Mouse (Mus musculus) bone marrow, adult 2 months (tissue): ENCODE results near the gene P2rx1. TPM values are rescaled to one million over a fixed set of nuclear protein-coding genes. Genes with fewer than 3 reads are reported as not detected.

Source experiments
- H3K27ac ChIP-seq: fragments of 200-500 bp; 2 replicates; pipeline ENCODE4 v1.5.1; 2012; ENCODE audit warnings: low read depth, mild to moderate bottlenecking, control low read depth, inconsistent platforms, low read length; ENCODE audit not compliant: control insufficient read depth, poor library complexity, insufficient read depth
- H3K4me1 ChIP-seq: fragments of 200-500 bp; 2 replicates; pipeline ENCODE4 v1.6.1; 2011; ENCODE audit warnings: low read length; ENCODE audit not compliant: control insufficient read depth, insufficient read depth
- H3K4me3 ChIP-seq: fragments of 200-500 bp; replicated peaks from 2 replicates; pipeline ENCODE3; 2011; ENCODE audit warnings: mild to moderate bottlenecking, low read depth, low read length, control low read depth; ENCODE audit not compliant: control insufficient read depth
- CTCF ChIP-seq: fragments of 200-500 bp; IDR thresholded peaks from 2 replicates; pipeline ENCODE4 v1.5.1; 2011; ENCODE audit warnings: low read length, control low read depth; ENCODE audit not compliant: control insufficient read depth, insufficient read depth
- POLR2A ChIP-seq: fragments of 200-500 bp; IDR thresholded peaks from 2 replicates; pipeline ENCODE4 v1.6.1; 2011; ENCODE audit warnings: low read depth, mild to moderate bottlenecking, control low read depth, low read length, borderline replicate concordance; ENCODE audit not compliant: control insufficient read depth
- WGBS: fragments of 180-500 bp; shearing (Covaris S2); methylation state at CpG from one replicate; pipeline ENCODE4 v1.1.7; 2018; 5-methylcytosine and 5-hydroxymethylcytosine counted together
- polyA plus RNA-seq: library from polyadenylated mRNA; stranded (reverse); fragments of >200 nt; gene quantifications from 2 replicates; pipeline ENCODE4 v1.2.4, GENCODE M21; 2011; ENCODE audit warnings: low replicate concordance; ENCODE audit not compliant: missing spikeins, insufficient read depth, insufficient read length

The P2rx1 gene
- polyA plus RNA-seq, 1 experiment, result 31.7 TPM

GRCm38 (mm10) chr11:72996781-72997180 is 2.1 kb upstream of the P2rx1 start:
- TF ChIP-seq POLR2A, result no peak
- TF ChIP-seq CTCF, result no peak
- H3K4me1 ChIP-seq, result peaks cover 9% of the 10 kb centered on the region
- H3K4me3 ChIP-seq, result no peak overlapping the region
- WGBS, result 82% methylated on average over 2 of the region's 2 CpGs
- H3K27ac ChIP-seq, result no peak overlapping the region

DNA sequence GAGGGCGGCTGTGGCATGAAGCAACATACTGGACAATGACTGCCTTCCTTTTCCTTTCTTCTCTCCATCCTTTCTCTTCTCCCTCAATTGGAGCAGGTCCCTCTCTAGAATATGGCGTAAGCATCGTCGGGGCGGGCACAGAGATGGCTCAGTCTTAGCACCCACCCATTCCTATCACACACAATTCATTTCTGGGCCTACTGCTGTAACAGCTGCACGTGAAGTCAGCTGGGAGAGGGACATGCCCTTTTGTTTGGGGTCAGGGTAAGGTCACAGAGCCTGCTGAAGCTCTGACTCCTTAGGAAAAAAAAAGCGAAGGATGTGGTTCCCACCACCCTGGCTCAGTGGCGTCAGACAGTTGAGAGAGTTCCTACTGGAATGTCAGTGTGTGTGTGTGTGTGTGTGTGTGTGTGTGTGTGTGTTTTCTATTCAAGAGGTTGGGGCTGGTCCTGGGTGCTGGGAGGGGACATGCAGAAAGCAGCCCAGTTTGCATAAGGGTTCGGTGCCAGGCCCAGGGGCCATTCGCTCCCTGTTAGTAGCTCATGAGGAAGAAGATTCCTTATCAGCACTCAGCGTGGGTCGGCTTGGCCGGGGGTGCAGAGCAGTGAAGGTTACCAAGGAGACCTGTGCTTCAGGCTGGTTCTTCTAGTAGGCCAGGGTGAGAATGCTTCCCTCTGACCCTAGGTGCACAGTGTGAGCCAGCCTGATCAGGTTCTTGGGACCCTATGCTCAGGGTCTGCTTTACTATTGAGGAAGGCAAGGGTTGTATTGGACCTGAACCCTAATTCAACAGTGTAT is 1.2 kb upstream of the P2rx1 start:
- H3K4me1 ChIP-seq, result peaks cover 9% of the 10 kb centered on the region
- no peak for TF ChIP-seq POLR2A
- no peak for TF ChIP-seq CTCF
- no peak overlapping the region for H3K4me3 ChIP-seq
- H3K27ac ChIP-seq, result peak overlapping the region; percentile 15
- 34% methylated on average over 13 of the region's 13 CpGs for WGBS

- Histone ChIP-seq H3K4me3 (no peak overlapping the region), H3K4me1 (peaks cover 8% of the 10 kb centered on the region), H3K27ac (no peak overlapping the region)
- TF ChIP-seq POLR2A (no peak), CTCF (peak; percentile 96)
- 9% methylated on average over 6 of the region's 6 CpGs for WGBS
Observed at GRCm38 (mm10) chr11:73001029-73001428, 2.1 kb downstream of the P2rx1 start.

DNA sequence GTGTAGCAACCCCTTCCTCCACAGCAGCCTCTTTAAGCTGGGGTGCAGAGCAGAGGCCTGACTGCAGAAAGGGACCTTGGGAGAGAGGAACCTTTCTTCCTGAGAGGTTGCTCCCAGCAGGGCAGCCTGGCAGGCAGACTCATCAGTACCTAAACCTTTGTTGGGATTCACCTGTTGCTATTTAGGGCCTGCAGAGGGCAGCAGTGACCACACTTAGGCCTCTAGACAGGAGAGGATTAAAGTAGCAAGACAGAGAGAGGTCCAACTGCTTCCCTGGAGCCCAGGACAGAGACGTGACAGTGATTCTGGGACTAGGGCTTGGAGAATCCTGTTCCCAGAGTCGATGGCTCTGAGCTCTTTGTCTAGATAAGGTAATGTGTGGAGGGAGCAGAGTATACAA is 7.5 kb downstream of the P2rx1 start:
- TF ChIP-seq POLR2A (no peak), CTCF (peak; percentile 84)
- H3K27ac ChIP-seq, result no peak overlapping the region
- H3K4me3 ChIP-seq, result no peak overlapping the region
- 6% methylated on average over 2 of the region's 2 CpGs for WGBS
- H3K4me1 ChIP-seq, result no peaks in the 10 kb centered on the region

DNA sequence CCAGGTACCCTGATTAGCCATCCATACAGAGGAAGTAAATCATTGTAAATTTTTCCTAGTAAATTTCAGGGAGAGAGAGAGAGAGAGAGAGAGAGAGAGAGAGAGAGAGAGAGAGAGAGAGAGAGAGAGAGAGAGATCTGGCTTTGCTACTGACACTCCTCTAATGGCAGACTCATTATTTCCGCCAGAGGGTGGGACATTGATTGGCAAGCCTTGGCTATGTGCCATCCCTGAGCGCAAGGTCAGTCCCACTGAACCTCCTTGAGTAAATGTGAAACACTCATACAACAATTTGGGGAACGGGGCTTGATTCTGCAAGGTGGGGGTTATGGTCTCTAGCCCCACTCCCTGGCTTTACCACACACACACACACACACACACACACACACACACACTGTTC is 8.2 kb downstream of the P2rx1 start:
- no peaks in the 10 kb centered on the region for H3K4me1 ChIP-seq
- WGBS, result 58% methylated on average over 3 of the region's 3 CpGs
- no peak overlapping the region for H3K4me3 ChIP-seq
- TF ChIP-seq CTCF (no peak), POLR2A (no peak)
- H3K27ac ChIP-seq, result no peak overlapping the region

DNA sequence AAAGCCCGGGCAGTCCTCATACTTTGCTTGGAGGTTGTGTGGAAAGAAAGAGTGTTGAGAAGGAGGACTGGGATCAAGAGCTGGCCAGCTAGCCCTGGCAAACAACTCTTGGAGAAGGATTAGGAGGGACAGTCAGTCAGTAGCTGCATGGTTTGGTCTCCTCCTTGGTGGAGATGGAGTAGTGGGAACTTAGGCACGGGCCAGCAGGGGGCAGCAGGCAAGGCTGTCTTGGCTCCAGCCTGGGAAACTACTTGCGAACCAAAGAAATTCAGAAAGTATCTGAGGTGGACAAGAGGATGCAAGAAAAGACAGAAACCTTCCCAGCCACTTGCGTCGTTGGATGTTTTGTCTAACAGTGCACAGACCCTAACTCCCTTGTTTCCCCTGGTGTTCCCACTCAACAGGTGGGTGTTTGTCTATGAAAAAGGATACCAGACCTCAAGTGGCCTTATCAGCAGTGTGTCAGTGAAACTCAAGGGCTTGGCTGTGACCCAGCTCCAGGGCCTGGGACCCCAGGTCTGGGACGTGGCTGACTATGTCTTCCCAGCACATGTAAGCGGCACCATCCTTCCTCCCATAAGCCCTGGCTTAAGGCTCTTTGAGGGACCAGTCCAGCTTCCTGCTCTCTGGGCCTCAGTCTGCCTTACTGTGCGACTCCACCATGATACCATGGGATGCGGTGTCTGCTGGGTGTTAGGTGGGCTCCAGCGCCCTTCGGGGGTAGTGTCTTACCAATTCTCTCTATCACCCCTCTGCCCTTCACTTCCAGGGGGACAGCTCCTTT is 9.0 kb downstream of the P2rx1 start:
- peak; percentile 85 for TF ChIP-seq CTCF
- no peak for TF ChIP-seq POLR2A
- no peaks in the 10 kb centered on the region for H3K4me1 ChIP-seq
- H3K27ac ChIP-seq, result no peak overlapping the region
- no peak overlapping the region for H3K4me3 ChIP-seq
- WGBS, result 63% methylated on average over 11 of the region's 11 CpGs

GRCm38 (mm10) chr11:73008826-73009225 is 9.9 kb downstream of the P2rx1 start:
- Histone ChIP-seq H3K4me1 (no peaks in the 10 kb centered on the region), H3K27ac (no peak overlapping the region), H3K4me3 (no peak overlapping the region)
- TF ChIP-seq CTCF (no peak), POLR2A (no peak)
- 70% methylated on average over 2 of the region's 2 CpGs for whole genome bisulfite sequencing

DNA sequence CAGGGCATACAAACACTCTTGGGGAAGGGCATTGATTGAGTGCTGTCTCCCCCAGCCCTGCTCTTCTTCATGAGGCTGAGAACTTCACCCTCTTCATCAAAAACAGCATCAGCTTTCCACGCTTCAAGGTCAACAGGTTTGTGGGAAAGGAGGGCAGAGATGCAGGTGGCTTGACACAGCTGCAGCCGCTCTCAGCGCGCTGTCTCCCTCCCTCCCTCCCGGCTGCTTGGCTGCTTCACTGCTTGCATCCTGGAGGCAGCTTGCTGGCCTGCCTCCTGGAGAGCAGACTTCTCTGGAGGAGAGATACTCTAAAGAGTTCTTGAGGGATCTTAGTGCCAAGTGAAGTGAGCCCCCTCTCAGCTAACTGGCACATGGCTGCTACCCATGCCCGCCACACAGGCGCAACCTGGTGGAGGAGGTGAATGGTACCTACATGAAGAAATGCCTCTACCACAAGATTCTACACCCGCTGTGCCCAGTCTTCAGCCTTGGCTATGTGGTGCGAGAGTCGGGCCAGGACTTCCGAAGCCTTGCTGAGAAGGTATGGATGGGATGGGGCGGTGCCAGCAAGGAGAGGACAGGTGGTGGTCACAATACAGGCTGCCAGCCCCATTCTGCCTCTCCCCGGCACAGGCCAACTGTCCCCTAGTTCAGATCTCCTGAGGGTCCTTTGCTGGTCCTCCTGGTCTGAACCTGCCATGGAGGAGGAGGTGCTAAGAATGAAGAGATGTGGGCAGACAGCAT is 10.8 kb downstream of the P2rx1 start:
- no peaks in the 10 kb centered on the region for H3K4me1 ChIP-seq
- 85% methylated on average over 13 of the region's 13 CpGs for WGBS
- no peak overlapping the region for H3K4me3 ChIP-seq
- H3K27ac ChIP-seq, result no peak overlapping the region
- TF ChIP-seq POLR2A, result no peak
- TF ChIP-seq CTCF, result no peak
